Mouse (Mus musculus) intestine, postnatal 0 days (tissue): ENCODE measurements around the gene Nme3. TPM values are rescaled to one million over a fixed set of nuclear protein-coding genes. Genes with fewer than 3 reads are reported as not detected.

ENCODE experiments used
- ATAC-seq: fragments of 200-750 bp; cut with Nextera tagmentation; 2 replicates; pipeline ENCODE4 v1.8.0; 2017; ENCODE audit warnings: mild to moderate bottlenecking, moderate TSS enrichment, moderate library complexity
- H3K27ac ChIP-seq: fragments of 300-500 bp; sonication (generic); 2 replicates; pipeline ENCODE4 v1.5.1; 2014; ENCODE audit warnings: mild to moderate bottlenecking, low read depth, low read length, moderate library complexity
- H3K27me3 ChIP-seq: fragments of 300-500 bp; sonication (generic); replicated peaks from 2 replicates; pipeline ENCODE4 v1.6.1; 2014; ENCODE audit warnings: low read length, mixed read lengths; ENCODE audit not compliant: control insufficient read depth, insufficient read depth
- H3K36me3 ChIP-seq: fragments of 300-500 bp; sonication (generic); 2 replicates; pipeline ENCODE4 v1.6.1; 2014; ENCODE audit warnings: mild to moderate bottlenecking, moderate library complexity; ENCODE audit not compliant: control insufficient read depth, insufficient read depth
- H3K4me1 ChIP-seq: fragments of 300-500 bp; sonication (generic); replicated peaks from 2 replicates; pipeline ENCODE4 v1.6.1; 2014; ENCODE audit warnings: antibody characterized with exemption, low read length, mixed read lengths; ENCODE audit not compliant: control insufficient read depth, insufficient read depth
- H3K4me2 ChIP-seq: fragments of 300-500 bp; sonication (generic); replicated peaks from 2 replicates; pipeline ENCODE4 v1.6.1; 2014; ENCODE audit warnings: low read depth, mild to moderate bottlenecking, moderate library complexity
- H3K4me3 ChIP-seq: fragments of 300-500 bp; sonication (generic); 2 replicates; pipeline ENCODE4 v1.5.1; 2014; ENCODE audit warnings: low read depth, low read length
- H3K9ac ChIP-seq: fragments of 300-500 bp; sonication (generic); 2 replicates; pipeline ENCODE4 v1.6.1; 2014; ENCODE audit warnings: mild to moderate bottlenecking, low read depth, low read length
- H3K9me3 ChIP-seq: fragments of 300-500 bp; sonication (generic); 2 replicates; pipeline ENCODE4 v1.6.1; 2016; ENCODE audit warnings: mixed run types; ENCODE audit not compliant: control insufficient read depth
- CTCF ChIP-seq: sonication (generic); IDR thresholded peaks from 2 replicates; pipeline ENCODE4 v1.5.1; 2016; ENCODE audit warnings: low read depth, mild to moderate bottlenecking, control low read depth, antibody characterized with exemption, moderate library complexity
- WGBS: fragments of 180-500 bp; shearing (Covaris S2); extraction: QIAGEN DNeasy Blood & Tissue Kit; methylation state at CpG from one replicate; pipeline ENCODE4 v1.1.7; 2014; 5-methylcytosine and 5-hydroxymethylcytosine counted together
- polyA plus RNA-seq: library from polyadenylated mRNA; unstranded; fragments of >200 nt; fragmentation: Nextera tagmentation; extraction: Ambion mirVana; gene quantifications from 2 replicates; pipeline ENCODE4 v1.2.1, GENCODE M21; 2015

Gene Nme3
- polyA plus RNA-seq, 1 experiment from 2014 or later = 47.4 TPM

- H3K36me3 ChIP-seq = peaks cover 84% of the 10 kb centered on the region
- no peak for TF ChIP-seq CTCF
- no peaks in the 10 kb centered on the region for H3K4me1 ChIP-seq
- no peaks in the 10 kb centered on the region for H3K27me3 ChIP-seq
- no peak overlapping the region for H3K4me2 ChIP-seq
- no peaks in the 10 kb centered on the region for H3K9me3 ChIP-seq
- WGBS = 98% methylated on average over 1 of the region's 1 CpGs
- no peak overlapping the region for H3K27ac ChIP-seq
- ATAC-seq = no peak
- no peak overlapping the region for H3K4me3 ChIP-seq
- no peak overlapping the region for H3K9ac ChIP-seq
Measured at GRCm38 (mm10) chr17:24923246-24923645, 26.9 kb downstream of the Nme3 start.

- no peak for ATAC-seq
- no peak for TF ChIP-seq CTCF
- Histone ChIP-seq H3K4me1 (no peaks in the 10 kb centered on the region), H3K4me2 (no peak overlapping the region), H3K4me3 (no peak overlapping the region), H3K9me3 (no peaks in the 10 kb centered on the region), H3K36me3 (peaks cover 26% of the 10 kb centered on the region), H3K27ac (no peak overlapping the region), H3K27me3 (no peaks in the 10 kb centered on the region), H3K9ac (no peak overlapping the region)
- WGBS = 74% methylated on average over 1 of the region's 1 CpGs
Measured at GRCm38 (mm10) chr17:24929506-24929905, 33.2 kb downstream of the Nme3 start.

GRCm38 (mm10) chr17:24932431-24932830 lies 36.1 kb downstream of the Nme3 start:
- no peak overlapping the region for H3K9ac ChIP-seq
- peaks cover 4% of the 10 kb centered on the region; the same call in 1 of the 2 replicates for H3K36me3 ChIP-seq
- no peak overlapping the region for H3K4me3 ChIP-seq
- no peak for TF ChIP-seq CTCF
- 90% methylated on average over 4 of the region's 4 CpGs for WGBS
- no peaks in the 10 kb centered on the region; the same call in 1 of the 2 replicates for H3K4me1 ChIP-seq
- no peak overlapping the region for H3K27ac ChIP-seq
- no peaks in the 10 kb centered on the region for H3K27me3 ChIP-seq
- no peak for ATAC-seq
- H3K4me2 ChIP-seq = no peak overlapping the region
- H3K9me3 ChIP-seq = no peaks in the 10 kb centered on the region

GRCm38 (mm10) chr17:24933163-24933562 lies 36.9 kb downstream of the Nme3 start:
- no peak overlapping the region for H3K9ac ChIP-seq
- no peaks in the 10 kb centered on the region for H3K9me3 ChIP-seq
- 78% methylated on average over 4 of the region's 4 CpGs for WGBS
- no peak overlapping the region for H3K4me2 ChIP-seq
- no peak overlapping the region for H3K27ac ChIP-seq
- H3K4me3 ChIP-seq = no peak overlapping the region
- H3K36me3 ChIP-seq = no peaks in the 10 kb centered on the region
- no peak for ATAC-seq
- no peak for TF ChIP-seq CTCF
- H3K27me3 ChIP-seq = no peaks in the 10 kb centered on the region
- H3K4me1 ChIP-seq = no peaks in the 10 kb centered on the region; the same call in 1 of the 2 replicates

DNA sequence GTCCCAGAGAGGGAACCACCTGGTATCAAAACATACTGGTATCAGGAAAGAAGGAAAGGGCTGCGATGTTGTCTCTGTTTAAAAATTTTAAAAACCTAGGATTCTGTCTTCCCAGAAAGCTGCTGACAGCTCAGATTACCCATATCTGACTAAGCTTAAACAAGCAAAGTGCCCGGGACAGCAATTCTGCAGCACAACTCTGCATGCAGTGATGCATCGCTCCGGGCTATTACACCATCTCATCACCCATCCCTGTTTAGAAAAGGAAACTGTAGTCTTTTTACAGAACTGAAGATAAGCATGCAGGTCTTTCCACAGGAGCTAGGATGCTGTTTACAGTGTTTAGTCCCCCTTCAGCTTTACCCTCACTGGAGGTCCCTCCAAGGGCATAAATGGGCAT lies 38.6 kb downstream of the Nme3 start:
- no peak overlapping the region for H3K9ac ChIP-seq
- no peak for TF ChIP-seq CTCF
- ATAC-seq = no peak
- no peaks in the 10 kb centered on the region for H3K9me3 ChIP-seq
- H3K4me1 ChIP-seq = no peaks in the 10 kb centered on the region; the same call in 1 of the 2 replicates
- H3K4me2 ChIP-seq = peak overlapping the region; percentile 88; the same call in 1 of the 2 replicates
- H3K4me3 ChIP-seq = no peak overlapping the region
- H3K36me3 ChIP-seq = no peaks in the 10 kb centered on the region
- H3K27me3 ChIP-seq = no peaks in the 10 kb centered on the region
- WGBS = 50% methylated on average over 4 of the region's 4 CpGs
- no peak overlapping the region for H3K27ac ChIP-seq

- H3K4me2 ChIP-seq = peak overlapping the region; percentile 88
- no peak for ATAC-seq
- no peaks in the 10 kb centered on the region for H3K9me3 ChIP-seq
- H3K36me3 ChIP-seq = no peaks in the 10 kb centered on the region
- no peak overlapping the region for H3K27ac ChIP-seq
- H3K9ac ChIP-seq = peak overlapping the region; percentile 67; the same call in 1 of the 2 replicates
- H3K27me3 ChIP-seq = no peaks in the 10 kb centered on the region
- H3K4me1 ChIP-seq = no peaks in the 10 kb centered on the region; the same call in 1 of the 2 replicates
- no peak for TF ChIP-seq CTCF
- peak overlapping the region; percentile 71 for H3K4me3 ChIP-seq
Measured at GRCm38 (mm10) chr17:24935666-24936065, 39.4 kb downstream of the Nme3 start.
